Mouse (Mus musculus) thymus, postnatal 0 days (tissue): ENCODE data around the gene Dnajc14. TPM values are rescaled to one million over a fixed set of nuclear protein-coding genes. Genes with fewer than 3 reads are reported as not detected.
"Not testable (repeated sequence)": the region's sequence is repeated elsewhere in the genome, so short reads cannot be mapped to it uniquely, and the experiment has no call there.

Experiments
- DNase-seq: peaks from one replicate; pipeline ENCODE4 v3.0.0-alpha.2; 2015; ENCODE audit warnings: low spot score
- polyA plus RNA-seq: library from polyadenylated mRNA; unstranded; fragments of >200 nt; fragmentation: Nextera tagmentation; extraction: Ambion mirVana; gene quantifications from 2 replicates; pipeline ENCODE4 v1.2.1, GENCODE M21; 2015

Gene Dnajc14
- polyA plus RNA-seq, 1 experiment from 2014 or later = 32.5 TPM

DNA sequence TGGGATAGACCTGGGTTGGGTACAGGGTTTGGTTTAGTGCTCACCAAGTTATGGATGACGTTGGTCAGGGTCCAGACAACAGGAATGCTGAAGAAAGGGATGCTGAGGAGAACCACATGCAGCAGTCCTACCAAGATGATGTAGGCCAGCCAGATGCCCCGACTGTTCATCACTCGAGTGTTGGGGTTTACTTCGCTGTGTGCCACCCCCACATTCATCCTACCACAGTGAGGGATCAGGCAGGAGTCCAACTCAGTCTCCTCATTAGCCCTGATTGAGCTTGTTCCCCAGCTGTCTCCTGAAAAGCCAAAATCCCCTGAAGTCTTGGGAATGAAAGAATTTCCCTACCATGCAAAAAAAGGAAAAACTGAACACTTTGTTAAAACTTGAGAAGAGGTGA lies 16.4 kb downstream of the Dnajc14 start:
- DNase-seq = no peak

DNA sequence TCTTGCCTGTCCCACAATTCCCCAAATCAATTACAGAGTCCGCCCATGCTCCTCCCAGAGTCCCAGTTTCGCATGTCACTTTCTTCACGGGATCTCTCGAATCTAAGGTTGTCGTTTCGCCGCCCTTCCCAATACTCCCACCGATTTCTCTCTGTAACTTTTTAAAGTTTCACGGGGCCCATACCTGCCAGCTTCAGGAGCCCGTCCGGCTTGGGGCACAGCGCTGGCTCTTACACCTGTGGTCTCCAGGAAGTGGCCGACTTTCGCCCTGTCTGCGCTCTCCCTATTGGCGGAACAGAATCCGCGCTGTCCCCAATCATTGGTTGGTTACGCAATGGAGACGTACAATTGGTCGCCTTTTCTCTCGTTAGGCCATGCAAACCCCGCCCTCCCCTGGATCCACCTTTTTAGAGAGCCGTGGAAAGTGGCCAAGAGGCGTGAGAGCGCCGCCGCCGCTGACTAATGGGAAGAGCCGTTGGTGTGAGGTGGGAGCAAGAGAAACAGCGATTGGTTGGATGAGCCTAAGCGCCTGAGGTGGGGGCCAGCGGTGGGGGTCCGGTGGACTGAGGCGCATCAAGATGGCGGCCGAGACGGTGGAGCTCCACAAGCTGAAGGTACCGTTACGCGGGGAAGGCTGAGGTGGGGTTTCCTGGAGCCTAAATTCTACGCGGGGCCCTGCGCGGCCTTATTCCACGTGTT lies 17.6 kb downstream of the Dnajc14 start, which contains the start of gene Ormdl2:
TSS of gene Ormdl2 (minus strand) at position 288 of the 699 bp plus-strand sequence.
- peak; percentile 97 for DNase-seq

DNA sequence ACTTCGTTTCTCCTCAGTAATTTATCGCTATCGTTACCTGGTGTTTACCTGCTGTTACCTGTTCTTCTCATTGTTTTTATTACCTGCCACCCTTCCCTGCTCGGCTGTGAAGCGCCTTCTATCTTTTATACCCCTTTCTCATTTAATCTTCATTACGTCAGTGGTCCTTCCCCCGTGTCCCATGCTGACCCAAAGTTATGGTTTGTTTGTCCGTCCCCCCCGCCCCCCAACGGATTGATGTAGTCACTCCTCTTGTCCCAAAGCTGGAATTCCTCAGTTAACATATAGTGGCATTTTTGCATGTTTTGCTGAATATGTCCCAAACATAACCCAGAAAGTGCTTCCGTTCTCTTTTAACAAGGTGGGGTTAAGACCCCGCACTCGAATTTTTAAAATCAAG lies 18.3 kb downstream of the Dnajc14 start:
- no peak for DNase-seq

DNA sequence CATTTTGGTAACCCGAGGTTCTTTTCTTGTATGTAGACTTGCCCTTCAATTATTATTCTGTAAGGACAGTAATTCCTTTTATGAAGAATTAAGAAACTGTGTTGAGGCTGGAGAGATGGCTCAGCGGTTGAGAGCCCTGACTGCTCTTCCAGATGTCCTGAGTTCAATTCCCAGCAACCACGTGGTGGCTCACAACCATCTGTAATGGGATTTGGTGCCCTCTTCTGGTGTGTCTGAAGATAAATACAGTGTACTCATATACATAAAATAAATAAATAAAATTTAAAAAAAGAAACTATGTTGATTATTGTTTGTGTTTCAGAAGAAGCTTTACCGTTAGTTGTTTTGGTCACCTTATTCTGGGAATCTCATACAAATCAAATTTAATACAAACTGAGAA lies 19.2 kb downstream of the Dnajc14 start:
- DNase-seq = not testable (repeated sequence)

GRCm38 (mm10) chr10:128823821-128824220 lies 20.0 kb downstream of the Dnajc14 start:
- DNase-seq = peak; percentile 53

- DNase-seq = no peak
Measured at GRCm38 (mm10) chr10:128837400-128837799, 33.5 kb downstream of the Dnajc14 start.

DNA sequence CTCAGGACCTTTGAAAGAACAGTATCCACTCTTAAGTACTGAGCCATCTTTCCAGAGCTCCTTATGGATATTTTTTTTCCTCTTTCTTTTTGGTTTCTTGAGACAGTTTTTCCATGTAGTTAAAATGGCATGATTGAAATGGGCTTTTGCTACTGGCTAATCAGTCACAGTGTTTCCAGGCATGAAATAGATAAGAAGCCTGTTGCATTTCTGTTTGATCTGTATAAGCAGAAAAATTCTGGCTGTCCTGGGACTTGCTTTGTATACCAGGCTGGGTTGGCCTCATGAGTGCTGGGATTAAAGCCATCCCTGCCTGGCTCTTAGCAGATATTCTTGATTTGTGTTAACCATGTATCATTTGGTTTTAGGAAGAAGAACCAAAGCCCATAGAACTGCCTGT lies 35.6 kb downstream of the Dnajc14 start:
- no peak for DNase-seq

GRCm38 (mm10) chr10:128840612-128841011 lies 36.8 kb downstream of the Dnajc14 start:
- no peak for DNase-seq

DNA sequence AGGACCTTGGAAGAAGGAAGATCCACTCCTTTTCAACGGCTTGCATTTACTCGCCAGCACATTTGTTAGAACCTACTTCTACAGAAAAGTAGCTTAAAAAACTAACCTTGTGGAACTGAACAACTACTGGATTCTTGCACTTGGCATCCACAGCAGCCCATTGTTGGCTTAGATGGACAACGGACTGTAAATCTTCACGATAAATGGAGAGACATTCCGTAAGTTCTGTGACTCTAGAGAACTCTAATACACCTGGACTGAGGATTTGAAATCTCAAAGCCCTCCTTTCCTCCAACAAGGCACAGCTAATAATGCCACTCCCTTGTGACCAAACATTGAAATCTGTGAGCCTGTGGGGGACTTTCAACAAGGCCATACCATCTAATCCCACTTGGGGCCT lies 39.4 kb downstream of the Dnajc14 start:
- no peak for DNase-seq

DNA sequence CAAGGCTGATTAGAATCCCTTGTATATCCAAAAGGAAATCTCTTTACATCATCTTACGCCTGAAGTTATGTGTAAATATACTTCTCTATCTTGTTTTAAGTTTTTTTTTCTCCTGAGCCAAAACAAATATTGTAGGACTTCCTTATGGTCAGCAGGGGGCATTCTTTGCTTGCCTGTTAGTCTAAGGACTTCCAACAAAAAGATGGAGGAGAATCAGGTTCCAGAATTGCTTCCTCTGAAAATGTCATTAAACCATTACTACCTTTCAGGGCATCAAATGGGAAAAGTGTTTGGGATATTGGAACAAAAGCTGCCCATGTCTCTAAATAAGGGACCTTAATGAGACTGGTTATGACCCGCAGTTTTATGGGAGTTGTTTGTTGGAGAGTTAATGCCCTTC lies 41.7 kb downstream of the Dnajc14 start:
- peak; percentile 23 for DNase-seq

GRCm38 (mm10) chr10:128846664-128847063 lies 42.8 kb downstream of the Dnajc14 start:
- DNase-seq = no peak

DNA sequence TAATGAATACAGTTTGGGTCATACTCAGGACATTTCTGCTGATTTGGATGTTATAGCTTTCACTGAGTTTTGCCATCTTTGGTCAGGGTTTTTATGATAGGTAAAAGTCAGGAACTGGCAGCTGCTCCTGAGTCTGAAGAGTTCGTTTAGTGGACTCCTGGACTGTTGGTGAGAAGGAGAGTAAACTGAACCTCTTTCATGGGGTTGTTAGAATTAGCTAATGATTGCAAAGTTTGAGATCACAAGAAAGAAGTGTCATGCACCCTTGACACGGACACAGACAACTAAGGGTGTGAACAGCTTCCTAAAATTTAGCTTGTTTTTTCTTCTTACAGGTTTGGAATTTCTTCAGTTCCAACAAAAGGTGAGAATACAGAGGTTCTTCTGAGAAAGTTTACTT lies 44.6 kb downstream of the Dnajc14 start:
- no peak for DNase-seq

DNA sequence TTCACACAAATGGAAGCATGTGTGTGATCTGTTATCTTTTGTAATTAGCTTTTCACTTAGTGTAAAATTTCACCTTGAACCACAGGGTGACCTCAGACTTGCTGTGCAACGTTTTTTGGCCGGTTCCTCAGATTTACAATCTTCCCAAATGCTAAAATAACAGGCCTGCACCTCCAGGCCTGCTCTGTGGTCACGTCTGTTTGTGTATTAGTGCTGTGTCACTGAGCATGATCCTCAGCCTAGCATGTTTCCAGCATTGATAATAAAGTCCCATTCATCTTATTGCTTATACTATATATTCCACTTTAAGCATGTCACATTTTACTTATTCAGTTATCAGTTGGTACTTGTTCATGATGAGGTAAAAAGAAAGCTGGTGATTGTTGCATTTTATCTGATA lies 46.5 kb downstream of the Dnajc14 start:
- DNase-seq = no peak

DNA sequence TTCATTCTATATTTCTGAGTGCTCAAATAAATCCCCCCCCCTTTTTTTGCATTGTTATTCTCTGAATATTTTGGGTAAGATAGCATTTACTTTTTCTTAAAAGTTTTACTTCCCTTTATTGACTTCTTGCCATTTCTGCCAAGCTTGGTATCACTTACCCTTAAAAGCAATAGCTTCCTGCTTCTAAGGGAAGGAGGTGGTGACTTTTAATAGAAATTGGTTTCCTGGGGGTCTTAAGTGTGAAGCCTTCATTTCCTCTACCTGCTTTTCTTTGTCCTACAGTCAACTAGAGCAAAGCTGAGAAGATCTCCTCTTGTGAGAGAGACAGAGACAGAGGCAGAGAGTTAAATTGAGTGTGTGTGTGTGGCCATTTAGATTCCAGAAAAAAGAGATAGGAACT lies 57.3 kb downstream of the Dnajc14 start:
- DNase-seq = no peak

- DNase-seq = no peak
Measured at GRCm38 (mm10) chr10:128866042-128866441, 62.2 kb downstream of the Dnajc14 start.

GRCm38 (mm10) chr10:128866518-128866917 lies 62.7 kb downstream of the Dnajc14 start:
- no peak for DNase-seq

Other genes starting within 250 kb of the Dnajc14 start
- gene Pa2g4, start 238.1 kb upstream of the Dnajc14 start, polyA plus RNA-seq = 238 and 264 TPM in 2 replicates
- gene Erbb3, start 214.4 kb upstream of the Dnajc14 start, polyA plus RNA-seq = 0.85 and 0.87 TPM in 2 replicates
- 1,143 and 1,215 TPM in 2 replicates for gene Rps26, start 177.3 kb upstream of the Dnajc14 start, polyA plus RNA-seq
- gene Ikzf4, start 158.1 kb upstream of the Dnajc14 start, polyA plus RNA-seq = 0.98 and 1.1 TPM in 2 replicates
- 13.4 and 16.9 TPM in 2 replicates for gene Suox, start 130.0 kb upstream of the Dnajc14 start, polyA plus RNA-seq
- 45.3 and 46.5 TPM in 2 replicates for gene Rab5b, start 107.8 kb upstream of the Dnajc14 start, polyA plus RNA-seq
- gene Pmel, start 99.9 kb upstream of the Dnajc14 start, polyA plus RNA-seq = 1.1 and 1.3 TPM in 2 replicates
- gene Cdk2, start 99.0 kb upstream of the Dnajc14 start, polyA plus RNA-seq = 115 and 117 TPM in 2 replicates
- gene Dgka, start 59.2 kb upstream of the Dnajc14 start, polyA plus RNA-seq = 135 and 136 TPM in 2 replicates
- 74.7 and 79.2 TPM in 2 replicates for gene Pym1, start 56.2 kb upstream of the Dnajc14 start, polyA plus RNA-seq
- gene Mmp19, start 13.2 kb upstream of the Dnajc14 start, polyA plus RNA-seq = 0.48 and 0.67 TPM in 2 replicates
- gene Tmem198b, start 308 bp downstream of the Dnajc14 start, polyA plus RNA-seq = 6.0 and 6.6 TPM in 2 replicates
- 186 and 199 TPM in 2 replicates for gene Sarnp, start 13.3 kb downstream of the Dnajc14 start, polyA plus RNA-seq
- gene Ormdl2, start 17.6 kb downstream of the Dnajc14 start, polyA plus RNA-seq = 102 and 113 TPM in 2 replicates
- gene Gdf11, start 87.7 kb downstream of the Dnajc14 start, polyA plus RNA-seq = 2.3 and 3.0 TPM in 2 replicates
- 172 and 183 TPM in 2 replicates for gene Cd63, start 96.9 kb downstream of the Dnajc14 start, polyA plus RNA-seq
- 6.3 and 7.1 TPM in 2 replicates for gene Rdh5, start 118.8 kb downstream of the Dnajc14 start, polyA plus RNA-seq
- gene Bloc1s1, start 120.0 kb downstream of the Dnajc14 start, polyA plus RNA-seq = 251 and 253 TPM in 2 replicates
- gene Itga7, start 129.8 kb downstream of the Dnajc14 start, polyA plus RNA-seq = 2.4 and 2.5 TPM in 2 replicates
- 3.4 and 5.5 TPM in 2 replicates for gene Mettl7b, start 156.9 kb downstream of the Dnajc14 start, polyA plus RNA-seq
- gene Olfr9, start 185.4 kb downstream of the Dnajc14 start, polyA plus RNA-seq = not detected in 2 replicates
- gene Olfr763, start 206.7 kb downstream of the Dnajc14 start, polyA plus RNA-seq = not detected in 2 replicates
- not detected in 2 replicates for gene Olfr764-ps1, start 235.8 kb downstream of the Dnajc14 start, polyA plus RNA-seq
- gene Olfr765, start 245.9 kb downstream of the Dnajc14 start, polyA plus RNA-seq = not detected in 2 replicates